Mouse (Mus musculus): ENCODE data around the gene 4930469K13Rik. TPM values are rescaled to one million over a fixed set of nuclear protein-coding genes. Genes with fewer than 3 reads are reported as not detected.
"Not testable (repeated sequence)": the region's sequence is repeated elsewhere in the genome, so short reads cannot be mapped to it uniquely, and the experiment has no call there.

The 4930469K13Rik gene
- polyA plus RNA-seq (2015; fragmentation: Nextera tagmentation; extraction: Ambion mirVana) = 30.1 and 30.9 TPM in 2 replicates

DNA sequence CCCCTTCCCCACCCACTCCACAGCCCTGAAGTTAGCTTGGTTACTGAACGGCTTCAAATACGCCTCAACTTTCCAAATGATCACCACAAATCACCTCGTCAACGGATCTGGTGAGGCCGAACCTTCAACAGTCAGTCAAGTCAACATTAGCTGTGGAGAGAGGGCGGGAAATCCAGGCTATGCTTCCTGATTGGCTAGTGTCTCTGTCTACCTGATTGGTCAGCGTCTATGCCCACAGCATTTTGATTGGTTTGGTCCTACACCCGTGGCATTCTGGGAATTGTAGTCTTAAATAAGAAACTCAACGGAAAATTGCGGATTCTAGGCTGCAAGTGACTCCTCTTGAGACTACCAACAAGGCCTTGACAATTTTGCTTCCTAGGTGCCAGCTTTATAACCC is at the start of gene 4930469K13Rik:
4930469K13Rik (minus strand) TSS at position 133 of the 400 bp plus-strand sequence.
- H3K27me3 ChIP-seq = no peaks in the 10 kb centered on the region
- 87% methylated on average over 10 of the region's 10 CpGs for WGBS
- no peak within 1 kb of the TSS for H3K9ac ChIP-seq
- H3K27ac ChIP-seq (replicated peaks) = no peak within 1 kb of the TSS
- H3K36me3 ChIP-seq = no peaks in the 10 kb centered on the region
- no peak within 1 kb of the TSS for H3K4me2 ChIP-seq
- no peak within 1 kb of the TSS for H3K4me3 ChIP-seq
- peak; percentile 61; the same call in 1 of the 2 replicates for ATAC-seq (ENCODE audit: low read depth)
- peaks cover 4% of the 10 kb centered on the region; the same call in 1 of the 2 replicates for H3K4me1 ChIP-seq (replicated peaks)
- H3K9me3 ChIP-seq = no peaks in the 10 kb centered on the region

DNA sequence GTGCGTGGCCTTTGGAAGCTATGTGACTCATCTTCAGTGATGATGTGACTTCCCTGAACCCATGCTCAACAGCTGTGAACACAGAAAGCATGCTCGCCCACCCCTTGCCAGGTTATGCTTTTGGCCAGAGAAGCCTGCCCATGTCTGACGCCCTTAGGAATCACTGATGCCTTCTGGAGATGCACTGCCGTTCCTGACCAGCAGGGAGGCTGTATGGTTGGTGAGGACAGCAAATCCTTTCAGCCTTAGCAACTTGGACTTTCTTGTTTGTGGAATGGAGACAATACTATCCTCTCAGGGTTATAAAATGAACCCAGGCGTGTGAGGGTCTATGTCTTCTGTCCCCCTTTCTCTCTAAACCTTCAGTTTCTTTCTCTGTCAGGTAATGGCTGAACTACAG is 48.6 kb upstream of the 4930469K13Rik start:
- Histone ChIP-seq H3K4me1 (replicated peaks) (no peaks in the 10 kb centered on the region), H3K4me3 (no peak overlapping the region), H3K4me2 (no peak overlapping the region), H3K27ac (replicated peaks) (no peak overlapping the region), H3K27me3 (0 out of 2 replicates have a peak, but pooled peaks cover 6% of the 10 kb centered on the region), H3K9me3 (no peaks in the 10 kb centered on the region), H3K9ac (no peak overlapping the region), H3K36me3 (no peaks in the 10 kb centered on the region)
- no peak for ATAC-seq (ENCODE audit: low read depth)
- 73% methylated on average over 5 of the region's 5 CpGs for WGBS

- H3K27ac ChIP-seq (replicated peaks) = no peak overlapping the region
- H3K4me1 ChIP-seq (replicated peaks) = 0 out of 2 replicates have a peak, but pooled peaks cover 4% of the 10 kb centered on the region
- no peak overlapping the region for H3K9ac ChIP-seq
- no peak overlapping the region for H3K4me3 ChIP-seq
- H3K27me3 ChIP-seq = 0 out of 2 replicates have a peak, but pooled peaks cover 7% of the 10 kb centered on the region
- WGBS = 55% methylated on average over 4 of the region's 4 CpGs
- H3K4me2 ChIP-seq = no peak overlapping the region
- H3K9me3 ChIP-seq = no peaks in the 10 kb centered on the region
- no peaks in the 10 kb centered on the region for H3K36me3 ChIP-seq
- no peak for ATAC-seq (ENCODE audit: low read depth)
Measured at GRCm38 (mm10) chr11:34144421-34144820, 46.1 kb upstream of the 4930469K13Rik start.

DNA sequence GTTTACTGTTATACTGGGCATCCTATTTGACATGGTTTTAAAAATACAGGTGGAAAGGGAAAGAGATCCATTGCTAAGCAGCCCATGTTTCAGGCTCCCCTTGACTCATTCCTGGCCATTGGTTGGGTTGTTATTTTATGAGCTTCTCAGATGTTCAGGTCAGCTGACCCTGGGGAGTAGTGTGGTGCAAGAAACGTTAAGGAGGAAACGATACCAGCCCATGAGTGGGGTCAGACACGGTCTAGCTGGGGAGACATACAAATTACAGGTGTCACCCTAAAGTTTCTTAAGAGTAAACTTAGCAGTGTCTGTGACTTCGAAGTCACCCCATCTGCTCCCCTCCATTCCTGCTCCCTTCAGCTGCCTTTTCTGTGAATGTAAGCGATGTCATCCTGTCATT is 45.6 kb upstream of the 4930469K13Rik start:
- H3K9ac ChIP-seq = no peak overlapping the region
- H3K4me3 ChIP-seq = no peak overlapping the region
- 77% methylated on average over 5 of the region's 5 CpGs for WGBS
- 0 out of 2 replicates have a peak, but pooled peaks cover 7% of the 10 kb centered on the region for H3K27me3 ChIP-seq
- no peak overlapping the region for H3K4me2 ChIP-seq
- no peaks in the 10 kb centered on the region for H3K36me3 ChIP-seq
- no peak for ATAC-seq (ENCODE audit: low read depth)
- no peaks in the 10 kb centered on the region for H3K9me3 ChIP-seq
- no peak overlapping the region for H3K27ac ChIP-seq (replicated peaks)
- H3K4me1 ChIP-seq (replicated peaks) = peaks cover 7% of the 10 kb centered on the region; the same call in 1 of the 2 replicates

- ATAC-seq (ENCODE audit: low read depth) = no peak; the same call in 1 of the 2 replicates
- Histone ChIP-seq H3K4me3 (no peak overlapping the region), H3K9me3 (no peaks in the 10 kb centered on the region), H3K4me1 (replicated peaks) (peaks cover 9% of the 10 kb centered on the region; the same call in 1 of the 2 replicates), H3K27me3 (peaks cover 7% of the 10 kb centered on the region; the same call in 1 of the 2 replicates), H3K9ac (no peak overlapping the region), H3K36me3 (no peaks in the 10 kb centered on the region), H3K27ac (replicated peaks) (no peak overlapping the region), H3K4me2 (no peak overlapping the region)
- WGBS = 58% methylated on average over 8 of the region's 8 CpGs
Measured at GRCm38 (mm10) chr11:34139296-34139695, 40.9 kb upstream of the 4930469K13Rik start.

DNA sequence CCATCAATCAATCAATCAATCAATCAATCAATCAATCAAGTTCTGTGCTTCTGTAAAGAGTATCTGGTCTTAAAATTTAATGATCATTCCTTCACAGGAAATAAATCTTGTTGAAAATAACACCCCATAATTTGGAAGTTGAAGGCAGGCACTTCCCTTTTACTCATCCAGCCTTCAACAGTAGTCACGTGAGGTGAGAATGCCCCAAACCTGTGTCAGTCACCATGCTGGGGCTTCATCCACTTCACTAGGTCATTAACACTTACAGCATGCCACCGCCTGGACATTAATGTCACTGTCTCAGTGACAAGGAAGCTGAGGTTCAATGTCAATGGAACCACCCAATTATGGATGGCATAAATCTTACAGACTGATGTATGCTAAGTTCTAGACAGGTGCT is 30.1 kb upstream of the 4930469K13Rik start:
- Histone ChIP-seq H3K4me3 (no peak overlapping the region), H3K27ac (replicated peaks) (no peak overlapping the region), H3K9me3 (no peaks in the 10 kb centered on the region), H3K4me1 (replicated peaks) (no peaks in the 10 kb centered on the region), H3K27me3 (no peaks in the 10 kb centered on the region; the same call in 1 of the 2 replicates), H3K36me3 (no peaks in the 10 kb centered on the region), H3K9ac (no peak overlapping the region), H3K4me2 (no peak overlapping the region)
- 81% methylated on average over 2 of the region's 2 CpGs for WGBS
- ATAC-seq (ENCODE audit: low read depth) = no peak

GRCm38 (mm10) chr11:34125727-34126126 is 27.4 kb upstream of the 4930469K13Rik start:
- H3K9ac ChIP-seq; ATAC-seq (ENCODE audit: low read depth); H3K27me3 ChIP-seq; H3K36me3 ChIP-seq; H3K9me3 ChIP-seq; H3K4me2 ChIP-seq; H3K4me1 ChIP-seq (replicated peaks); H3K27ac ChIP-seq (replicated peaks); H3K4me3 ChIP-seq: not testable (repeated sequence)
- 87% methylated on average over 3 of the region's 3 CpGs for WGBS

DNA sequence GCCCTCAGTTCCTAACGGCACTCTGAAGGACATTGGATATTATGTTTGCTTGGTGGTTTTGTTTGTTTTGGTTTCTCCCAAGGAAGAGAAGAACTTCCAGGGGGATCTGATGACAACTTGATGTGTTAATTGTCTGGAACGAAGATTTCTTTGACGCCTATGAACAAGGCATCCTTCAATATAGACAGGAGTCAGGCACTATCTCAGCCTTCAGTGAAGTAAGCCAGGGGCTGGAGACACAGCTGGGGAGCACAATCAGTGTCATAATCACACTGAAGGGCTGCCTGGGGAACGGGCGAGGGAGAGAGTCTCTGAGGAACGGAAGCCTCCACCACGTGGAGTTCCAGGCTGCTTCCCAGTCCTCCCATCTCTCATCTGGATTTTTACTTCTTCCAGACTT is 26.5 kb upstream of the 4930469K13Rik start:
- no peak for ATAC-seq (ENCODE audit: low read depth)
- WGBS = 57% methylated on average over 7 of the region's 7 CpGs

GRCm38 (mm10) chr11:34123147-34123546 is 24.8 kb upstream of the 4930469K13Rik start:
- Histone ChIP-seq H3K36me3 (no peaks in the 10 kb centered on the region), H3K9ac (no peak overlapping the region), H3K4me1 (replicated peaks) (0 out of 2 replicates have a peak, but pooled peaks cover 4% of the 10 kb centered on the region), H3K4me3 (no peak overlapping the region), H3K4me2 (no peak overlapping the region), H3K27me3 (no peaks in the 10 kb centered on the region; the same call in 1 of the 2 replicates), H3K27ac (replicated peaks) (no peak overlapping the region), H3K9me3 (no peaks in the 10 kb centered on the region)
- 11% methylated on average over 2 of the region's 2 CpGs for WGBS
- ATAC-seq (ENCODE audit: low read depth) = no peak

More for the DNA sequence above, 26.5 kb upstream of the 4930469K13Rik start:
- Histone ChIP-seq H3K9ac (no peak overlapping the region), H3K27me3 (no peaks in the 10 kb centered on the region; the same call in 1 of the 2 replicates), H3K27ac (replicated peaks) (no peak overlapping the region), H3K4me2 (no peak overlapping the region), H3K36me3 (no peaks in the 10 kb centered on the region), H3K4me1 (replicated peaks) (0 out of 2 replicates have a peak, but pooled peaks cover 4% of the 10 kb centered on the region), H3K4me3 (no peak overlapping the region), H3K9me3 (no peaks in the 10 kb centered on the region)

DNA sequence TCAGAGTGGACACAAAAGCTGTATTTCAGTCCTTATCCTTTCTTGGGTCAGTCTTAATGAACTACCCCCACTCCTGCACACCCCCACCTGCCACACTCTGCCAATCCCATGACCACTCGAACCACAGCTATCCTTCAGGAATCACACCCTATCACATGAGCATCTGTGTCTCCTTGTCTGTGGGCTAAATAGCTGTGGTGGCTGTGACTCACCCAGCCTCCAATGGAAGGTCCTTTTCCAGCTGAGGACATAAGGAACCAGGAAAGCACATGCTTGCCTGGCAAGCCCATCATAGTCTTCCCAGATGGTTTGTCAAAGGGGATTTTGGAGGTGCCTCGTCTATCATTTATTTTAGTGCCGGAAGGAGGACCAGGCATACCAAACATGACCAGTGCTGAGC is 20.0 kb upstream of the 4930469K13Rik start:
- Histone ChIP-seq H3K36me3 (no peaks in the 10 kb centered on the region), H3K27ac (replicated peaks) (no peak overlapping the region), H3K4me1 (replicated peaks) (peaks cover 11% of the 10 kb centered on the region), H3K9ac (no peak overlapping the region), H3K27me3 (no peaks in the 10 kb centered on the region), H3K9me3 (no peaks in the 10 kb centered on the region), H3K4me2 (no peak overlapping the region), H3K4me3 (no peak overlapping the region)
- 90% methylated on average over 3 of the region's 3 CpGs for WGBS
- ATAC-seq (ENCODE audit: low read depth) = no peak

DNA sequence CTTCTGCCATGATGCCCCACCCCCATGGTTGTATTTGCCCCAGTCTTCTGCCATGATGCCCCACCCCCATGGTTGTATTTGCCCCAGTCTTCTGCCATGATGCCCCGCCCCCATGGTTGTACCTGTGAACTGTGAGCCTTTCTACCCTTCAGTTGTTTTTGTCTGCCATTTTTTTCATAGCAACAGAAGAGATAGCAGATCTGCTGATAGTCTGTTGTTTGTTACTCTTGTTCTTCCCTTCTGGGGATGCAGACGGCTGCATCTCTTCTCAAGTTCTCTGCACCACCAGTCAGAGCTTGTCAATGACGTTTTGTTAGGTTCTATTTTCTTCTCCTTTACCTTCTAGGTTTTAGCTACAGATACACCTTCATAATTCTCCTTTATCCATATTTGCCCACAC is 19.2 kb upstream of the 4930469K13Rik start:
- H3K36me3 ChIP-seq = no peaks in the 10 kb centered on the region
- ATAC-seq (ENCODE audit: low read depth) = no peak
- H3K9ac ChIP-seq = no peak overlapping the region
- no peaks in the 10 kb centered on the region for H3K27me3 ChIP-seq
- no peak overlapping the region for H3K4me3 ChIP-seq
- H3K4me1 ChIP-seq (replicated peaks) = peaks cover 19% of the 10 kb centered on the region
- no peak overlapping the region for H3K4me2 ChIP-seq
- no peak overlapping the region for H3K27ac ChIP-seq (replicated peaks)
- WGBS = 95% methylated on average over 3 of the region's 3 CpGs
- no peaks in the 10 kb centered on the region for H3K9me3 ChIP-seq

- no peak overlapping the region for H3K4me2 ChIP-seq
- H3K27ac ChIP-seq (replicated peaks) = no peak overlapping the region
- H3K36me3 ChIP-seq = no peaks in the 10 kb centered on the region
- H3K9ac ChIP-seq = no peak overlapping the region
- peaks cover 28% of the 10 kb centered on the region for H3K4me1 ChIP-seq (replicated peaks)
- 88% methylated on average over 2 of the region's 2 CpGs for WGBS
- H3K27me3 ChIP-seq = no peaks in the 10 kb centered on the region
- no peak overlapping the region for H3K4me3 ChIP-seq
- ATAC-seq (ENCODE audit: low read depth) = no peak
- H3K9me3 ChIP-seq = no peaks in the 10 kb centered on the region
Measured at GRCm38 (mm10) chr11:34116572-34117135, 18.3 kb upstream of the 4930469K13Rik start.

DNA sequence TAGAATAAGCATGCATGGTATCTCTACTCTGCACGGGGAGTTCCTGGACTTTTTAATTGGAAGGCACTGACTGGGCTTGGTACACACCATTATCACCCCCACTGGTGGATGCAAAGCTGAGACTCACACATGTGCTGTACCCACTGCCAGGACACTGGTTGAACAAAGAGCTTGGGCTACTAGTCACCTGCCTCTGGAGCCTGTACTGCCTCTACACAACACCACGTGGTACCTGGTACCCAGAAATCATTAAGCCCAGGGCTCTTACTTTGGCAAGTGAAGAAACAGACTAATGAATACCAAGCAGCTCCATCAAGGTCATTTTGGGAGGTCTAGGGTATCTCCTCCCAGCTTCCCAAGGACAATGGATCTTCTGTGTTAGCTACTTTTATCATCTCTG is 15.4 kb upstream of the 4930469K13Rik start:
- Histone ChIP-seq H3K36me3 (no peaks in the 10 kb centered on the region), H3K9me3 (no peaks in the 10 kb centered on the region), H3K4me1 (replicated peaks) (peaks cover 30% of the 10 kb centered on the region), H3K9ac (no peak overlapping the region), H3K4me3 (no peak overlapping the region), H3K4me2 (no peak overlapping the region), H3K27ac (replicated peaks) (peak overlapping the region; percentile 70), H3K27me3 (no peaks in the 10 kb centered on the region)
- WGBS = 40% methylated on average over 2 of the region's 2 CpGs
- peak; percentile 29 for ATAC-seq (ENCODE audit: low read depth)
